Mouse (Mus musculus) MEL (cell line): ENCODE results near the gene Diexf. TPM values are rescaled to one million over a fixed set of nuclear protein-coding genes. Genes with fewer than 3 reads are reported as not detected.
A peak's percentile ranks its signal among the peaks of the same experiment; 100 is the strongest.

Experiments used
- DNase-seq: peaks from one replicate; pipeline ENCODE4 v3.0.0; 2011; ENCODE audit warnings: low read depth, low spot score
- H3K27ac ChIP-seq: 2 replicates; pipeline ENCODE4 v1.5.1; 2012; ENCODE audit warnings: low read depth, mild to moderate bottlenecking, control low read depth, low read length, moderate library complexity; ENCODE audit not compliant: control insufficient read depth
- H3K27me3 ChIP-seq, 2 experiments: fragments of 150-350 bp in 1 of 2; sonication (generic) in 1 of 2; 2 replicates each; pipeline ENCODE4 v1.6.1; 2012; ENCODE audit warnings: low read length in 2 of 2, mild to moderate bottlenecking in 2 of 2, improper control_type of control experiment in 1 of 2, moderate library complexity in 1 of 2; ENCODE audit not compliant: insufficient read depth in 2 of 2, control insufficient read depth in 1 of 2
- H3K36me3 ChIP-seq, 2 experiments: 2 replicates each; pipeline ENCODE4 v1.6.1; 2012 to 2014; ENCODE audit warnings: low read length in 2 of 2, improper control_type of control experiment in 1 of 2, inconsistent platforms in 1 of 2, mild to moderate bottlenecking in 1 of 2; ENCODE audit not compliant: insufficient read depth in 2 of 2, control insufficient read depth in 1 of 2
- H3K4me1 ChIP-seq, 2 experiments: fragments of 150-350 bp in 1 of 2; sonication (generic) in 1 of 2; 2 replicates each; pipeline ENCODE4 v1.6.1; 2012; ENCODE audit warnings: low read length in 2 of 2, improper control_type of control experiment in 1 of 2, mild to moderate bottlenecking in 1 of 2; ENCODE audit not compliant: insufficient read depth in 2 of 2, control insufficient read depth in 1 of 2
- H3K4me3 ChIP-seq, 2 experiments: fragments of 150-350 bp in 1 of 2; sonication (generic) in 1 of 2; 2 replicates each; pipeline ENCODE4 v1.5.1; 2012; ENCODE audit warnings: low read depth in 2 of 2, low read length in 2 of 2, mild to moderate bottlenecking in 2 of 2, moderate library complexity in 2 of 2, control low read depth in 1 of 2, improper control_type of control experiment in 1 of 2; ENCODE audit not compliant: control insufficient read depth in 1 of 2, insufficient read depth in 1 of 2
- H3K79me2 ChIP-seq: 2 replicates; pipeline ENCODE4 v1.6.1; 2012; ENCODE audit warnings: mild to moderate bottlenecking, low read length, moderate library complexity; ENCODE audit not compliant: control insufficient read depth, poor library complexity, insufficient read depth
- H3K9ac ChIP-seq: 2 replicates; pipeline ENCODE4 v1.6.1; 2012; ENCODE audit warnings: low read depth, mild to moderate bottlenecking, control low read depth, low read length, moderate library complexity; ENCODE audit not compliant: control insufficient read depth, poor library complexity, severe bottlenecking
- H3K9me3 ChIP-seq: fragments of 150-350 bp; sonication (generic); replicated peaks from 2 replicates; pipeline ENCODE4 v1.6.1; 2012; ENCODE audit warnings: mild to moderate bottlenecking, low read length, improper control_type of control experiment, moderate library complexity; ENCODE audit not compliant: insufficient read depth
- BHLHE40 ChIP-seq: IDR thresholded peaks from 2 replicates; pipeline ENCODE4 v1.6.1; 2012; ENCODE audit warnings: low read depth, mild to moderate bottlenecking, inconsistent platforms, low read length, improper control_type of control experiment, borderline replicate concordance
- CHD1 ChIP-seq: IDR thresholded peaks from 2 replicates; pipeline ENCODE4 v1.6.1; 2012; ENCODE audit warnings: low read depth, mild to moderate bottlenecking, inconsistent platforms, low read length, improper control_type of control experiment
- CHD2 ChIP-seq: IDR thresholded peaks from 2 replicates; pipeline ENCODE4 v1.6.1; 2011; ENCODE audit warnings: low read length, improper control_type of control experiment
- E2F4 ChIP-seq: IDR thresholded peaks from 2 replicates; pipeline ENCODE4 v1.6.1; 2011; ENCODE audit warnings: low read depth, low read length, improper control_type of control experiment, borderline replicate concordance
- ELF1 ChIP-seq: IDR thresholded peaks from 2 replicates; pipeline ENCODE4 v1.6.1; 2014; ENCODE audit warnings: low read depth, mild to moderate bottlenecking, inconsistent platforms, low read length, improper control_type of control experiment, moderate library complexity
- ETS1 ChIP-seq: IDR thresholded peaks from 2 replicates; pipeline ENCODE4 v1.6.1; 2012; ENCODE audit warnings: low read depth, mild to moderate bottlenecking, inconsistent platforms, low read length, improper control_type of control experiment, moderate library complexity
- GATA1 ChIP-seq: IDR thresholded peaks from 2 replicates; pipeline ENCODE4 v1.6.1; 2011; ENCODE audit warnings: low read depth, low read length, improper control_type of control experiment
- MAFK ChIP-seq: IDR thresholded peaks from 2 replicates; pipeline ENCODE4 v1.6.1; 2011; ENCODE audit warnings: low read depth, mild to moderate bottlenecking, low read length, improper control_type of control experiment, borderline replicate concordance
- MAZ ChIP-seq: IDR thresholded peaks from 2 replicates; pipeline ENCODE4 v1.6.1; 2012; ENCODE audit warnings: low read depth, mild to moderate bottlenecking, inconsistent platforms, low read length, improper control_type of control experiment
- MXI1 ChIP-seq: IDR thresholded peaks from 2 replicates; pipeline ENCODE4 v1.6.1; 2011; ENCODE audit warnings: mild to moderate bottlenecking, low read depth, low read length, improper control_type of control experiment
- MYB ChIP-seq: IDR thresholded peaks from 2 replicates; pipeline ENCODE4 v1.6.1; 2011; ENCODE audit warnings: mild to moderate bottlenecking, low read depth, low read length, improper control_type of control experiment
- POLR2AphosphoS2 ChIP-seq: IDR thresholded peaks from 2 replicates; pipeline ENCODE4 v1.6.1; 2011; ENCODE audit warnings: low read length, improper control_type of control experiment
- POLR2AphosphoS5 ChIP-seq: IDR thresholded peaks from 2 replicates; pipeline ENCODE4 v1.6.1; 2012; ENCODE audit warnings: low read depth, borderline replicate concordance, mild to moderate bottlenecking, inconsistent platforms, low read length, moderate library complexity, mixed read lengths
- RCOR1 ChIP-seq: IDR thresholded peaks from 2 replicates; pipeline ENCODE4 v1.6.1; 2012; ENCODE audit warnings: low read depth, mild to moderate bottlenecking, inconsistent platforms, low read length, improper control_type of control experiment
- SIN3A ChIP-seq: IDR thresholded peaks from 2 replicates; pipeline ENCODE4 v1.6.1; 2012; ENCODE audit warnings: low read length, improper control_type of control experiment, inconsistent platforms
- TAL1 ChIP-seq: IDR thresholded peaks from 2 replicates; pipeline ENCODE4 v1.6.1; 2012; ENCODE audit warnings: mild to moderate bottlenecking, inconsistent platforms, low read length, moderate library complexity, mixed read lengths
- TCF12 ChIP-seq: IDR thresholded peaks from 2 replicates; pipeline ENCODE4 v1.6.1; 2014; ENCODE audit warnings: low read depth, mild to moderate bottlenecking, inconsistent platforms, low read length, improper control_type of control experiment, moderate library complexity
- UBTF ChIP-seq: IDR thresholded peaks from 2 replicates; pipeline ENCODE4 v1.6.1; 2012; ENCODE audit warnings: low read depth, mild to moderate bottlenecking, inconsistent platforms, low read length, improper control_type of control experiment, moderate library complexity, borderline replicate concordance; ENCODE audit not compliant: insufficient read depth
- USF1 ChIP-seq: IDR thresholded peaks from 2 replicates; pipeline ENCODE4 v1.6.1; 2014; ENCODE audit warnings: low read depth, mild to moderate bottlenecking, inconsistent platforms, low read length, improper control_type of control experiment, moderate library complexity
- ZC3H11A ChIP-seq: IDR thresholded peaks from 2 replicates; pipeline ENCODE4 v1.6.1; 2012; ENCODE audit warnings: low read depth, mild to moderate bottlenecking, inconsistent platforms, low read length, improper control_type of control experiment
- polyA plus RNA-seq, 2 experiments: library from polyadenylated mRNA; stranded (reverse) in 1 of 2; unstranded in 1 of 2; fragments of >175 nt in 1 of 2; fragments of >200 nt in 1 of 2; gene quantifications; 2 replicates each; pipeline versions ENCODE4 v1.2.1 to v1.2.4; 2012; ENCODE audit warnings: low replicate concordance in 2 of 2, low read depth in 1 of 2; ENCODE audit not compliant: insufficient read length in 2 of 2, insufficient read depth in 1 of 2, missing spikeins in 1 of 2
- total RNA-seq: library from RNA; depleted of rRNA; stranded (reverse); fragments of 300-350 nt; gene quantifications from 2 replicates; pipeline ENCODE4 v1.2.3, GENCODE M21; 2012

The Diexf gene
- total and polyA plus RNA-seq, 3 experiments, result 20.6 to 45.4 TPM; not detected in 1

DNA sequence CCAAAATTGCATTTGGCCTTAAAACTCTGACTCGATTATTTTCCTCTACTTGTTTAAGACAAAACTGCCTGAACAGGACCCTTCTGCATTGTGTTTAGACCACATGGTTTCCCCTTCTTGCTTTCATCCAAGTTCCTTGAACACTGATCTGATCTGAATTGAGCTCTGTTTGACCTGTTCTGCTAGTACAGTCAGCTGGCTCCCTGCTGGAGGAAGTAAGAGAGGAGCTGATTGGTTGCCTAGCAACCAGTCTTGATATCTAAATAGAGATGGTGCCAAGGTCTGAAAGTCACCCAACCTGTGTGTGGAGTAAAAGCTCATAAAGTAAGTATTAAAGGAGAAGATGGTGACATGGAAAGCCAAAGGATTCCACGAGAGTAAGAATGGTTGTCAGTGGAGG is 39.8 kb upstream of the Diexf start (continued):
- TF ChIP-seq MYB (no peak), RCOR1 (no peak), ELF1 (0 out of 2 replicates have a peak, but pooled peaks have one; percentile 38), CHD1 (no peak)
- TF ChIP-seq, all 39 proteins: peak for 6

DNA sequence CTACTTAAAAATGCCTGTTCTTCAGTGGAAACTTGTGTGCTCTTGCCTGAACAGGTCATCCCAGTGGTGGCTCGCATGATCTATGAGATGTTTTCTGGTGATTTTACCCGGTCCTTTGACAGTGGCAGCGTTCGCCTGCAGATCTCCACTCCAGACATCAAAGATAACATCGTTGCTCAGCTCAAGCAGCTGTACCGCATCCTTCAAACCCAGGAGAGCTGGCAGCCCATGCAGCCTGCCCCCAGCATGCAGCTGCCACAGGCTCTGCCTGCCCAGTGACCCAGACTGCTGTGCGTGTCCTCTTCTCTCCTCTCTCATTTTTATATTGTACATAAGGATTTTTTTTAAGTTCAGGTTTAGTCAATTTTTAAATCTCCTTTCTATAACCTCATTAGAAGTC is 39.2 kb upstream of the Diexf start:
- no peaks in the 10 kb centered on the region for H3K9me3 ChIP-seq

GRCm38 (mm10) chr1:193167746-193168145 is 37.7 kb upstream of the Diexf start, which contains the start of gene A130010J15Rik:
Gene A130010J15Rik, plus strand, starts transcription at chr1:193168046.
- TF ChIP-seq MAFK, result no peak
- no peak for TF ChIP-seq MYB
- no peak for TF ChIP-seq UBTF
- no peak for TF ChIP-seq SIN3A
- no peak for TF ChIP-seq E2F4
- no peak for TF ChIP-seq POLR2AphosphoS5
- no peak for TF ChIP-seq MAZ
- TF ChIP-seq MXI1, result no peak
- no peak for TF ChIP-seq USF1
- no peak for TF ChIP-seq TAL1
- TF ChIP-seq TCF12, result no peak
- no peak for DNase-seq
- no peak within 1 kb of the TSS for H3K4me3 ChIP-seq
- H3K36me3 ChIP-seq, result peaks cover 0 to 24% of the 10 kb centered on the region in 2 experiments; a peak in 2 of 4 replicates
- H3K27ac ChIP-seq, result no peak within 1 kb of the TSS
- peaks cover 0 to 22% of the 10 kb centered on the region in 2 experiments; a peak in 3 of 4 replicates for H3K4me1 ChIP-seq
- no peaks in the 10 kb centered on the region for H3K9me3 ChIP-seq
- H3K27me3 ChIP-seq, result peaks cover 0 to 3% of the 10 kb centered on the region in 2 experiments; a peak in 1 of 4 replicates
- H3K79me2 ChIP-seq, result peaks cover 2% of the 10 kb centered on the region
- no peak within 1 kb of the TSS for H3K9ac ChIP-seq

More for the DNA sequence above, 39.2 kb upstream of the Diexf start:
- Histone ChIP-seq H3K4me1 (peaks cover 2 to 28% of the 10 kb centered on the region in 2 experiments), H3K27ac (no peak overlapping the region), H3K27me3 (no peaks in the 10 kb centered on the region), H3K79me2 (peaks cover 6% of the 10 kb centered on the region), H3K36me3 (peaks cover 0 to 28% of the 10 kb centered on the region in 2 experiments; a peak in 2 of 4 replicates), H3K4me3 (no peak overlapping the region), H3K9ac (no peak overlapping the region)
- DNase-seq, result no peak
- no peak for TF ChIP-seq POLR2AphosphoS2
- no peak for TF ChIP-seq MXI1
- TF ChIP-seq TAL1, result no peak
- TF ChIP-seq BHLHE40, result no peak
- no peak for TF ChIP-seq TCF12
- no peak for TF ChIP-seq ZC3H11A
- no peak for TF ChIP-seq GATA1
- TF ChIP-seq CHD2, result no peak
- no peak for TF ChIP-seq USF1
- TF ChIP-seq ETS1, result no peak
- TF ChIP-seq ELF1, result no peak
